8 mouse cellular contexts compared by ENCODE assay signal in the genomic region with DNA sequence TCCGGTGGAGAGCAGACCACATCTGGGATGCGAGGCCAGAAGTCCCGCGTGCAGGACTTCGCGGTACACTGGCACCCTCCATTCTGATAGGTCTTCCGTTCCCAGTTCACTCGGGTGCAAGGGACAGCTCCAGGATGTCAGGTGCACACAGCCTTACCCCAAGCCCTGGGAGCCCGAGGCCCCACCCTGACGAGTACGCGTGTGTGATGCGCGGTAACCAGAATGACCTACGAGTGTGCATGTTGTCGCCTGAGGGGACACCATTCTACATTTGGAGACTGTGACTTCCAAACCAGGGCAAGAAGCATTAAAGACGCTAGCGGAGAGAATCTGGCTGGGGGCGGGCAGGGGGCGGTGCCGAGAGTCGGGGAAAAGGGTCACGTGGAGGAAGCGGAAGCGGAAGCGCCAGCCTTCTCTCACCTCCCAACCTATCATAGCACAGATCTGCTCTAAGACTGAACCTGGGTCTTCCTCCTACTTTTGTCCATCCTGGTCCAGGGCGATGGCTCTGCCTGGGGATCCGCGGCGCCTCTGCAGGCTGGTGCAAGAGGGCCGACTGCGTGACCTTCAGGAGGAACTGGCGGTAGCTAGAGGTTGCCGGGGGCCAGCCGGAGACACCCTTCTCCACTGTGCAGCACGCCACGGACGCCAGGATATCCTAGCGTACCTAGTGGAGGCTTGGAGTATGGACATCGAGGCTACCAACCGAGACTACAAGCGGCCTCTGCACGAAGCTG. TPM values are rescaled to one million over a fixed set of nuclear protein-coding genes. Genes with fewer than 3 reads are reported as not detected.
DNase-seq lines count a peak whose midpoint lies in the region; ATAC-seq and TF ChIP-seq lines count a peak whose summit lies in the region.

No protein-coding gene starts in this region.

- H3K27me3 ChIP-seq in hindbrain, postnatal 0 days (ENCODE audit: insufficient read depth, low read length) = no peaks in the 10 kb centered on the region

- H3K36me3 ChIP-seq in hindbrain, postnatal 0 days (ENCODE audit: insufficient read depth, low read length) = peaks cover 20% of the 10 kb centered on the region

- DNase-seq in ZHBTc4 (ENCODE audit: low read depth, low spot score) = peak; percentile 95
- DNase-seq in gastrocnemius, adult 2 months = peak; percentile 92
- DNase-seq in hindbrain, postnatal 0 days (ENCODE audit: low spot score) = peak; percentile 94
- DNase-seq in left cerebral cortex, adult 2 months (ENCODE audit: extremely low spot score in 1 of 2, low spot score in 2 of 2) = peak; percentile 78 to 80
- peak; percentile 80 to 86 for DNase-seq in right cerebral cortex, adult 2 months (ENCODE audit: low spot score in 2 of 2)
- peak; percentile 84 for DNase-seq in urinary bladder, postnatal 14 days (ENCODE audit: low spot score)

- peak overlapping the region; percentile 86 for H3K4me3 ChIP-seq in gastrocnemius, adult 2 months
- peak overlapping the region; percentile 86 for H3K4me3 ChIP-seq in hindbrain, postnatal 0 days (ENCODE audit: low read length)
- peak overlapping the region; percentile 87 for H3K4me3 ChIP-seq in left cerebral cortex, adult 2 months

- intact Hi-C loops in gastrocnemius, adult 2 months (cut with DNase I) = loop anchor here (5.0 to 10.0 kb wide), 3 partner anchors 71 to 637 kb away; a partner anchor contains a TSS
- intact Hi-C loops in left cerebral cortex, adult 2 months (cut with DNase I) = loop anchor here (2.0 to 5.0 kb wide), 2 partner anchors 71 to 175 kb away; a partner anchor contains a TSS

- peak; percentile 76 for ATAC-seq in common myeloid progenitor, adult 5-6 weeks (replicated peaks; ENCODE audit: low read depth, poor library complexity, severe bottlenecking)
- ATAC-seq in hindbrain, postnatal 0 days = peak; percentile 91
- peak; percentile 78 for ATAC-seq in megakaryocyte, adult 5-6 weeks (ENCODE audit: poor library complexity, severe bottlenecking)

- TF ChIP-seq CTCF in gastrocnemius, adult 2 months (IDR thresholded peaks at IDR 0.05) = no peak
- peak; percentile 57 for TF ChIP-seq CTCF in hindbrain, postnatal 0 days (IDR thresholded peaks at IDR 0.05; ENCODE audit: low read depth)
- peak; percentile 19 for TF ChIP-seq CTCF in left cerebral cortex, adult 2 months (IDR thresholded peaks at IDR 0.05)

- H3K4me1 ChIP-seq in hindbrain, postnatal 0 days (ENCODE audit: insufficient read depth, low read length) = peaks cover 20% of the 10 kb centered on the region

- H3K4me2 ChIP-seq in hindbrain, postnatal 0 days (ENCODE audit: low read depth, low read length) = peak overlapping the region; percentile 95

- H3K9me3 ChIP-seq in hindbrain, postnatal 0 days (ENCODE audit: low read length) = no peaks in the 10 kb centered on the region

- H3K9ac ChIP-seq in hindbrain, postnatal 0 days (replicated peaks; ENCODE audit: low read length) = peak overlapping the region; percentile 84

- under 1% methylated on average over 43 of the region's 43 CpGs for WGBS in hindbrain, postnatal 0 days

- H3K27ac ChIP-seq in gastrocnemius, adult 2 months = peak overlapping the region; percentile 99
- H3K27ac ChIP-seq in hindbrain, postnatal 0 days = peak overlapping the region; percentile 99
- peak overlapping the region; percentile 97 for H3K27ac ChIP-seq in left cerebral cortex, adult 2 months

RNA-seq across cellular contexts. Expression of a gene that starts 0.6 kb away (rescaled TPM):
- total RNA-seq in common myeloid progenitor, adult 5-6 weeks (2017) = 25.7 and 27.5 TPM in 2 replicates
- total RNA-seq in gastrocnemius, adult 2 months (2021) = 10 to 100 TPM; 20.8 to 26.3 TPM
- total RNA-seq in hindbrain, postnatal 0 days (2014; rRNA removed) = 42.6 and 43.4 TPM in 2 replicates
- polyA plus RNA-seq in hindbrain, postnatal 0 days (2015; fragmentation: Nextera tagmentation; extraction: Ambion mirVana) = 35.7 and 36.7 TPM in 2 replicates
- 10 to 100 TPM; 60.3 to 69.0 TPM for total RNA-seq in left cerebral cortex, adult 2 months (2021)
- 42.3 and 52.2 TPM in 2 replicates for total RNA-seq in megakaryocyte, adult 5-6 weeks (2015)
- 23.3 and 32.1 TPM in 2 replicates for total RNA-seq in megakaryocyte, adult 5-6 weeks (2017)

RNA-seq across cellular contexts. Expression of a gene that starts 0.9 kb away (rescaled TPM):
- 61.3 and 77.8 TPM in 2 replicates for total RNA-seq in common myeloid progenitor, adult 5-6 weeks (2017)
- 10 to 100 TPM; 24.1 to 32.5 TPM for total RNA-seq in gastrocnemius, adult 2 months (2021)
- 85.1 and 102 TPM in 2 replicates for total RNA-seq in hindbrain, postnatal 0 days (2014; rRNA removed)
- polyA plus RNA-seq in hindbrain, postnatal 0 days (2015; fragmentation: Nextera tagmentation; extraction: Ambion mirVana) = 85.0 and 85.7 TPM in 2 replicates
- 100 to 1,000 TPM; 114 to 123 TPM for total RNA-seq in left cerebral cortex, adult 2 months (2021)
- total RNA-seq in megakaryocyte, adult 5-6 weeks (2015) = 62.1 and 65.4 TPM in 2 replicates
- total RNA-seq in megakaryocyte, adult 5-6 weeks (2017) = 73.0 and 114 TPM in 2 replicates

Comparison
In these comparisons a context has a peak if more than half of its experiments do, and no peak if none do; other contexts are left out.
1. Peak in every context shown above with its lines: DNase-seq, ATAC-seq, H3K4me3 ChIP-seq and H3K27ac ChIP-seq.